Mouse (Mus musculus): ENCODE measurements around the gene Il1f9. TPM values are rescaled to one million over a fixed set of nuclear protein-coding genes. Genes with fewer than 3 reads are reported as not detected.

Gene Il1f9
- not detected in 2 replicates for polyA plus RNA-seq (2012)

GRCm38 (mm10) chr2:24186176-24186575 is at the start of gene Il1f9:
Gene Il1f9, plus strand, starts transcription at chr2:24186476.
- no peak for TF ChIP-seq GATA1 (IDR thresholded peaks at IDR 0.05; ENCODE audit: low read length)

GRCm38 (mm10) chr2:24152861-24153260 is 33.4 kb upstream of the Il1f9 start, which contains the start of gene Il1f8:
Gene Il1f8, plus strand, starts transcription at chr2:24153161.
- no peak for TF ChIP-seq GATA1 (IDR thresholded peaks at IDR 0.05; ENCODE audit: low read length)

GRCm38 (mm10) chr2:24187585-24187984 is 1.3 kb downstream of the Il1f9 start:
- TF ChIP-seq GATA1 (IDR thresholded peaks at IDR 0.05; ENCODE audit: low read length): no peak

- TF ChIP-seq GATA1 (IDR thresholded peaks at IDR 0.05; ENCODE audit: low read length): no peak
Observed at GRCm38 (mm10) chr2:24188189-24188588, 1.9 kb downstream of the Il1f9 start.

GRCm38 (mm10) chr2:24215118-24215517 is 28.8 kb downstream of the Il1f9 start, which contains the start of gene Il1f6:
Gene Il1f6, plus strand, starts transcription at chr2:24215418.
- TF ChIP-seq GATA1 (IDR thresholded peaks at IDR 0.05; ENCODE audit: low read length): no peak

GRCm38 (mm10) chr2:24227191-24227590 is 40.9 kb downstream of the Il1f9 start:
- no peak for TF ChIP-seq GATA1 (IDR thresholded peaks at IDR 0.05; ENCODE audit: low read length)

Other genes with a start within 250 kb of the Il1f9 start
- not detected in 2 replicates for gene Hnmt, start 137.1 kb upstream of the Il1f9 start, polyA plus RNA-seq (2012)
- not detected in 2 replicates for gene Tbpl2, start 89.9 kb upstream of the Il1f9 start, polyA plus RNA-seq (2012)
- not detected in 2 replicates for gene Il1f8, start 33.3 kb upstream of the Il1f9 start, polyA plus RNA-seq (2012)
- gene Il1f6, start 28.9 kb downstream of the Il1f9 start, polyA plus RNA-seq (2012): not detected in 2 replicates
- not detected in 2 replicates for gene Il1f5, start 90.5 kb downstream of the Il1f9 start, polyA plus RNA-seq (2012)
- gene Il1f10, start 104.7 kb downstream of the Il1f9 start, polyA plus RNA-seq (2012): not detected in 2 replicates
- gene Il1rn, start 150.4 kb downstream of the Il1f9 start, polyA plus RNA-seq (2012): not detected in 2 replicates
- 0.10 and 0.14 TPM in 2 replicates for gene Psd4, start 181.1 kb downstream of the Il1f9 start, polyA plus RNA-seq (2012)

Data from G1E-ER4 (cell line).